Mouse (Mus musculus): ENCODE measurements around the gene Pbx4.

DNA sequence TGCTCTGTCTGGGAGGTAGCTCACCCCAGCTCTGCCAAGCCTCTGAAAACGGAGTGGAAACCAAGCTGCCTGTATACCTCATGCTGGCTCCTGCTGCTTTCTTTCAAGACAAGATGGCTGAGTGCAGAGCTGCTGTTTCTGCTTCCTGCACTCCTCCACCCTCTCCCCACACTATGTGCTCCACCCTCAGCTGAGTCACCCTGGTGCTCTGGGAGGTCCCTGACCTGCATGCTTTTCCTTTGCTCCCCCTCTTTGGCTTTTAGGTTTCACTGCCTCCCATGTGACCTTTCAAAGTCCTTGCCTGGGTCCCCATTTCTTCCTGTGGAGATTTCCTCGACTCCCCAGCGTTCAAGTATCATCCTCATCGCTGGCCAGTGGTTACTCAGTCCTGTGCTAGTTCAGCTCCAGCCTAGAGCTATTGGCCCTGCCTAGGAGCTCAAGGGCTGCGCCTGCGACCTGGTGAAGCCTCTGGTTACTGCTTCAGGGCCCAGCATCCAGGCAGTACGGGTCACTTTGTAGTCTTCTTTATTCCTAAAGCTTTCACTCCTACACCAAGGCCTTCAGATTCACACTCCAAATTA lies 18.7 kb downstream of the Pbx4 start:
- no peak for TF ChIP-seq CTCF (IDR thresholded peaks at IDR 0.05)
- TF ChIP-seq POLR2A (IDR thresholded peaks at IDR 0.05; ENCODE audit: insufficient read depth, low read depth, low read length), result no peak
